Mouse (Mus musculus): ENCODE measurements at regions not wholly inside any gene's neighbourhood (a gene's known extent, or its start where the extent isn't known, plus 50 kb on each side); places are given as distances from the start of the nearest gene placed in this dataset.
A peak's percentile ranks its signal among the peaks of the same experiment; 100 is the strongest.

DNA sequence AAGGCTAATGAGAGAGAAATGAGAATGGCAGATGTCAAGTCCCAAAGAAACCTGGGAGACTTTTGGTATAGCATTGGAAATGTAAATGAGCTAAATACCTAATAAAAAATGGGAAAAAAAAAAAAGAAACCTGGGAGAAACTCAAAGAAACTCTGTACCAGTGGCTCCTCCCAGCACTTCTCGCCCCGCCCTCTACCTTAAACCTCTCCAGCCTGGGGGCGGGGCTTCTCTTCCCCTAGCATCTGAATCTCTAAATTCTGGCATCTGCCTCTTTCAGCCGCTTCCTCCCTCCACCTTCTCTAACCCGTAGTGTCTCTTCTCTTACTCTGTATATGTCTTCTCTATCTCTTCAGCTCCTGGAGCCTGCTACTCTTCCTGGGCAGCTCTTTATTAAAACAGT lies 53.2 kb downstream of the Gpr6 start:
- DNase-seq (ENCODE audit: low spot score in 2 of 2), result no peak

GRCm38 (mm10) chr10:41016547-41016946 lies 55.5 kb downstream of the Gpr6 start:
- DNase-seq (ENCODE audit: low spot score in 2 of 2), result no peak

DNA sequence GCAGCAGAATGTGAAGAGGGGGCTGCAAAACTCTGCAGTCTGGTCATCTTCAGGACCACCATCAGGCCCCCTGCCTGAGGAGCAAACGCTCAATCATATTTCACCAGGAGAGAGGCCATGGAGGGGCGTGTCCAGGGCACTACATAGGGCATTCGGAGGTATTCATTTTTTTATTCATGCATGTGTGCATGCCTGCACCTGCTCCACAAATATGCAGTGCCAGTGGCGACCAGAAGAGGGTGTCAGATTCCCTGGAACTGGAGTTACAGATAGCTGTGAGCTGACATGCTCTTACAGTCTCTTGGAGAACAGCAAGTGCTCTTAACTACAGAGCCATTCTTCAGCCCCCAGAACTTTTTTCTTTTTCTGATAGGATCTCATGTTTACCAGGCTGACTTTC lies 56.4 kb downstream of the Gpr6 start:
- no peak for DNase-seq (ENCODE audit: low spot score in 2 of 2)

GRCm38 (mm10) chr10:41010585-41010984 lies 61.5 kb downstream of the Gpr6 start:
- DNase-seq (ENCODE audit: low spot score in 2 of 2), result no peak

DNA sequence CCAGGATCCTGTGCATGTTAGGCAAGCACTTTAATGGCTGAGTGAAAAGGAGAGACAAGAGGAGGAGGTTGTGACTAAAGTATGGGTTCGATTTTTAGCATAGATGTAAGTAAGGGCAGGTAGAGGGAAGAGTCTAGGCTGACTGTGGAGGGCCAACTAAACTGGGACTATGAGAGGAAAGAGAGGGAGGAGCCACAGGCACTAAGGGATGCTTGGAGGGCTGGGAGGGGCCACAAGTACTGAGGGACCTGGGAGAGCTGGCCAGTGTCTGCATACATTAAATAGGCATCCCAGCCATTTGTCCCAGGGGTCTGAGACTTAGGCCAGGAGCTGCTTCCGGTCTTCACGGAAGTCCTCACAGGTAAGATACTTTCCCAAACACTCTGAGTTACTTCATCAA lies 64.2 kb downstream of the Gpr6 start:
- DNase-seq (ENCODE audit: low spot score in 2 of 2), result no peak

GRCm38 (mm10) chr10:41006634-41007033 lies 65.5 kb downstream of the Gpr6 start:
- no peak for DNase-seq (ENCODE audit: low spot score in 2 of 2)

- no peak for DNase-seq (ENCODE audit: low spot score in 2 of 2)
Observed at GRCm38 (mm10) chr10:41005776-41006175, 66.3 kb downstream of the Gpr6 start.

DNA sequence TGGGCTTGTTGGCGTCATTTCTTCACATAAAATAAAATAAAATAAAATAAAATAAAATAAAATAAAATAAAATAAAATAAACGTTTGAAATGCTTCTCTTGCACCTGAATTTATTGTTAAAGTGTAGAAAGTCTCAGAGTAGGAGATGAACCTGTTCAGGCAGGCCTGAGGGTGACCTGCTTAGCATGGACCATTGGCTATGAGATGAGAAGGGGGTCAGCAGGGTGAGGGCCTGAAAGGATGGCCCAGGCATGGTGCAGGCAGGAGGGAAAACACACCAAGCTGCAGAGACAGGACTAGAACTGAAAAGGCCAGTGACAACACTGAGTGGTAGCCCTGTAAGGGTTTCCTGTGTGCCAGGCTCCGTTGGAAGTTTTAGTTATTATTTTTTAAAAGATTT lies 67.3 kb downstream of the Gpr6 start:
- no peak for DNase-seq (ENCODE audit: low spot score in 2 of 2)

GRCm38 (mm10) chr10:41004044-41004689 lies 67.9 kb downstream of the Gpr6 start:
- peak in 1 of 2 experiments; percentile 28 for DNase-seq (ENCODE audit: low spot score in 2 of 2)

GRCm38 (mm10) chr10:41003197-41003596 lies 68.9 kb downstream of the Gpr6 start:
- no peak for DNase-seq (ENCODE audit: low spot score in 2 of 2)

DNA sequence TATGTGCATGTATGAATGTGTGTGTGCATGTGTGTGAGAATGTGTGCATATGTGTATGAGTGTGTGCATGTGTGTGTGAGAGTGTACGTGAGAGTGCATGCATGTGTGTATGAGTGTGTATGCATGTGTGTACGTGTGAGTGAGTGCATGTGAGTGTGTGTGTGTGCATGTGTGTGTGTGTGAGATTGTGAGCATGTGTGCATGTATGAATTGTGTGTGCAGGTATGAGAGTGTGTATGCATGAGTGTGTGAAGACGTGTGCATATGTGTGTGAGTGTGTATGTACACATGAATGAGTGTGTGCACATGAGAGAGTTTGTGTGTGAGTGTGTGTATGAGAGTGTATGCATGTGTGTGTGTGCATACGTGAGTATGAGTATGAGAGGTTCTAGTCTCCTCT lies 71.1 kb downstream of the Gpr6 start:
- DNase-seq (ENCODE audit: low spot score in 2 of 2), result no peak

DNA sequence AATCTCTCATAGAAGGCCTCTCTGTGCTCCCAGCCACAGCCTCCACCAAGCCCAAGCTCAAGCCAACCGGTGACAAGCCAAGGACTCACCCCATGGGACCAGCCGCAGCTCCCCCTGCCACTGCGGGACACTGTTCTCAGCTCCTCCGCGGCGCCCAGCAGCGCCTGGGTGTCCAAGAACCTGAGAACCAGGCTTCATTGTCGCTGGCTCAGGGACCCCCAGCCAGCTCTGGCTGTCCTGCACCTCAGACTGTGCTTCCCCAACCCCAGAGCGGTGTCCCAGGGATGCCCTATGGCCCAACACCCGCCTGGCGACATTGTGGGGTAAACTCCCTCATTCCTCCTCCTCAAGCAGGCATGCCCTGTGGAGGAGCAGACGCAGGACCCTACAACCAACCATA lies 72.6 kb downstream of the Gpr6 start:
- no peak for DNase-seq (ENCODE audit: low spot score in 2 of 2)

GRCm38 (mm10) chr10:40998799-40999198 lies 73.3 kb downstream of the Gpr6 start:
- DNase-seq (ENCODE audit: low spot score in 2 of 2), result no peak

DNA sequence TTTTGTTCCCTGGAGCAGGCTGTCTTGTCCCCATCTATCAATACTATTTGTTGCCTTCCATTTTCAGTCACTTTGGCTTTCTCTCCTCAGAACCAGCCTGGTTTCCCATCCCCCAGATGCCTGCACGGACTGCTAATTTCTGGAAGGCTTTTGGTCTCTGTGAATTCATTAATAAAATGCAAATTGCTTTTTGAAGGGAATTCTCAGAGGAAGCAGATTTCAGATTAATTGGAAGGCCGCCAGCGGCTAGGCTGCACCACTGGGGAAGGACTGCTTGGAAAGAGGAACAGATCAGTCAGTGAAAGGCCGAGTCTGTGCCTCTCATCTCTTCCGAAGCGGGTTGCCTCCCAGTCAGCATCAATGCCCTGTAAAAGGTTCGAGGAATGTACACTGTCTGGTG lies 73.8 kb downstream of the Gpr6 start:
- DNase-seq (ENCODE audit: low spot score in 2 of 2), result no peak

DNA sequence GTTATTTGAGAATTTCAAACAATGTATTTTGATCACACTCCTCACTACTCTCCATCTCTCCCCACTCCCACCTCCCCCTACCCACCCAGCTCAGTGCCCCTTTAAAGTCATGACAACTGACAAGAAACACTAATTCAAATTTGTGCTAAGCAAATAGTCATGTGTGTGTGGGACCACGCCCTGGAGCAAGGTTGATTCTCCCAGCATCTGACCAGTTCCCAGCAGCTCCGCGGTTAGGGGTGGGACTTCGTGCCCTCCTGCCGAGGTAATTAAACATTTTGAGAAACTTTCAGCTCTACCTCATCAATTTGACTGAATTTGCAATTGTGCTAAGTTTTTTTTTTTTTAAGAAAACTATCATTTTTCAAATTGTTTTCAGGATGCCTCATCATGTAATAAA lies 74.5 kb downstream of the Gpr6 start:
- no peak for DNase-seq (ENCODE audit: low spot score in 2 of 2)
